Mouse (Mus musculus) large intestine, adult 2 months (tissue): ENCODE data around the gene Lyrm1. TPM values are rescaled to one million over a fixed set of nuclear protein-coding genes. Genes with fewer than 3 reads are reported as not detected.

Experiments
- DNase-seq: peaks from one replicate; pipeline ENCODE4 v3.0.0-alpha.2; 2012; ENCODE audit warnings: low read depth, low spot score
- WGBS: fragments of 180-500 bp; shearing (Covaris S2); methylation state at CpG from one replicate; pipeline ENCODE4 v1.1.7; 2018; 5-methylcytosine and 5-hydroxymethylcytosine counted together
- polyA plus RNA-seq: library from polyadenylated mRNA; depleted of rRNA; stranded (reverse); fragments of >200 nt; gene quantifications from 2 replicates; pipeline ENCODE4 v1.2.3, GENCODE M21; 2012

Gene Lyrm1
- polyA plus RNA-seq, 1 experiment, result 2.7 TPM

GRCm38 (mm10) chr7:119881229-119881628 lies 14.4 kb upstream of the Lyrm1 start:
- no peak for DNase-seq
- WGBS, result 87% methylated on average over 2 of the region's 2 CpGs

GRCm38 (mm10) chr7:119887887-119888286 lies 7.8 kb upstream of the Lyrm1 start:
- 84% methylated on average over 4 of the region's 4 CpGs for WGBS
- DNase-seq, result no peak

GRCm38 (mm10) chr7:119892198-119892597 lies 3.5 kb upstream of the Lyrm1 start:
- no peak for DNase-seq
- 52% methylated on average over 1 of the region's 1 CpGs for WGBS

- no peak for DNase-seq
- WGBS, result 80% methylated on average over 4 of the region's 4 CpGs
Measured at GRCm38 (mm10) chr7:119892742-119893141, 2.9 kb upstream of the Lyrm1 start.

GRCm38 (mm10) chr7:119894818-119895544 lies 680 bp upstream of the Lyrm1 start:
- under 1% methylated on average over 15 of the region's 15 CpGs for WGBS
- no peak for DNase-seq

GRCm38 (mm10) chr7:119897521-119898109 lies 2.0 kb downstream of the Lyrm1 start:
- DNase-seq, result no peak
- 88% methylated on average over 8 of the region's 8 CpGs for WGBS

GRCm38 (mm10) chr7:119898247-119898856 lies 2.7 kb downstream of the Lyrm1 start:
- DNase-seq, result no peak
- WGBS, result 70% methylated on average over 1 of the region's 1 CpGs

- WGBS, result 47% methylated on average over 3 of the region's 3 CpGs
Measured at GRCm38 (mm10) chr7:119899386-119900057, 3.9 kb downstream of the Lyrm1 start.

GRCm38 (mm10) chr7:119906523-119907215 lies 11.0 kb downstream of the Lyrm1 start:
- no peak for DNase-seq
- 91% methylated on average over 3 of the region's 3 CpGs for WGBS

More at GRCm38 (mm10) chr7:119899386-119900057, 3.9 kb downstream of the Lyrm1 start:
- no peak for DNase-seq

- WGBS, result 73% methylated on average over 3 of the region's 3 CpGs
- DNase-seq, result no peak
Measured at GRCm38 (mm10) chr7:119911727-119912126, 16.1 kb downstream of the Lyrm1 start.

- 35% methylated on average over 2 of the region's 2 CpGs for WGBS
- no peak for DNase-seq
Measured at GRCm38 (mm10) chr7:119920457-119920856, 24.8 kb downstream of the Lyrm1 start.

- WGBS, result 49% methylated on average over 4 of the region's 4 CpGs
- no peak for DNase-seq
Measured at GRCm38 (mm10) chr7:119921054-119921453, 25.4 kb downstream of the Lyrm1 start.

GRCm38 (mm10) chr7:119928783-119929440 lies 33.3 kb downstream of the Lyrm1 start:
- 52% methylated on average over 2 of the region's 2 CpGs for WGBS
- no peak for DNase-seq

- no peak for DNase-seq
Measured at GRCm38 (mm10) chr7:119936321-119936720, 40.7 kb downstream of the Lyrm1 start.

- DNase-seq, result no peak
- 55% methylated on average over 5 of the region's 5 CpGs for WGBS
Measured at GRCm38 (mm10) chr7:119937036-119937435, 41.4 kb downstream of the Lyrm1 start.

- 31% methylated on average over 2 of the region's 2 CpGs for WGBS
- DNase-seq, result no peak
Measured at GRCm38 (mm10) chr7:119941569-119941968, 45.9 kb downstream of the Lyrm1 start.

GRCm38 (mm10) chr7:119954047-119954446 lies 58.4 kb downstream of the Lyrm1 start:
- WGBS, result 27% methylated on average over 1 of the region's 1 CpGs
- no peak for DNase-seq

GRCm38 (mm10) chr7:119957421-119957820 lies 61.8 kb downstream of the Lyrm1 start:
- no peak for DNase-seq

- no peak for DNase-seq
- 64% methylated on average over 4 of the region's 4 CpGs for WGBS
Measured at GRCm38 (mm10) chr7:119959091-119959490, 63.4 kb downstream of the Lyrm1 start.
